Mouse (Mus musculus) heart, postnatal 14 days (tissue): ENCODE measurements around the gene Krtap19-4. TPM values are rescaled to one million over a fixed set of nuclear protein-coding genes. Genes with fewer than 3 reads are reported as not detected.

Source experiments
- DNase-seq, 2 experiments: peaks; one replicate each; pipeline ENCODE4 v3.0.0; 2021 to 2022
- intact Hi-C: fragments of 180-260 bp; cut with DNase I; formaldehyde crosslinking; loops from one replicate; pipeline ENCODE4 v1.15.1; 2025
- long read RNA-seq, 2 experiments: library from polyadenylated mRNA; stranded (forward); transcript quantifications; one replicate each; pipeline ENCODE4 v2.0.0; 2021
- total RNA-seq, 2 experiments: library from RNA; stranded (reverse); gene quantifications; 2 replicates each; pipeline ENCODE4 v1.2.3; 2021

Gene Krtap19-4
- total RNA-seq = not detected
- long read RNA-seq, experiment 1 = 0 reads
- long read RNA-seq, experiment 2 = 0 reads

DNA sequence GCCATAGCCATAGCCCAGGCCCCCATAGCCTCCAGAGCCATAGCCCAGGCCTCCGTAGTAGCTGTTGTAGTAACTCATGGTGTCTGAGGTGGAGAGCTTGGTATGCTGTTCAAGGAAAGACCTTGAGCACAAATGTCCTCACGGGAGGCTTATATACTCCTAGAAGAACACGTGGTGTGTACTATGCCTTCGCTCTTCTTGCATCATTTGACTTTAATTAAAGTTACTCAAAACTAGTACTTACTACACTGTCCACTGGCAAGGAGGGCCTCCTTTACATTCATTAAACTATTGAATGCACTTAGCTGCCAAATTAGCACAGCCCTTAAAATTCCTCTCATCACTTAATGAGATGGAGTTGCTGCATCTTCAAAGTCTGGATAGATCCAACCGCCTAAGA, at the start of gene Krtap19-4:
Gene Krtap19-4, minus strand, starts transcription at position 101 of the 400 bp plus-strand sequence.
- intact Hi-C loops = no loop called here
- DNase-seq = no peak

DNA sequence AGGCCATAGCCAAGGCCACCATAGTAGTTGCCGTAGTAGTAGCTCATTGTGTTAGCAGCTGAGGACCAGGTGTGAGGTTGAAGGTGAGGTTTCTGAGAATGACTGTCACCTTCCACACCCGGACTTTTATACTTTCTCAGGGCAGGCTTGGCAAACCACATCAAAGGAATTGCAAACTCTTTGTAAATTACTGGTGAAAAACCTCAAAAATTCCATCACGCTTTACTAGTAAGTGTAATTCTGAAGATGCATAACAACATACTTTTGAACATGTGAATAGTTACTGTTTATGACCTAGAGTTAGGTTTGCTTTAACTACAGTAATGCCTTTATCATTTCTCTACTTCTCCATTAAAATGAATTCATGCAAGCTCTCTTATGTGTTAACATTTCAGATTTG, 47.3 kb upstream of the Krtap19-4 start, which contains the start of gene Krtap19-9b:
Gene Krtap19-9b, minus strand, starts transcription at position 101 of the 400 bp plus-strand sequence.
- intact Hi-C loops = no loop called here

DNA sequence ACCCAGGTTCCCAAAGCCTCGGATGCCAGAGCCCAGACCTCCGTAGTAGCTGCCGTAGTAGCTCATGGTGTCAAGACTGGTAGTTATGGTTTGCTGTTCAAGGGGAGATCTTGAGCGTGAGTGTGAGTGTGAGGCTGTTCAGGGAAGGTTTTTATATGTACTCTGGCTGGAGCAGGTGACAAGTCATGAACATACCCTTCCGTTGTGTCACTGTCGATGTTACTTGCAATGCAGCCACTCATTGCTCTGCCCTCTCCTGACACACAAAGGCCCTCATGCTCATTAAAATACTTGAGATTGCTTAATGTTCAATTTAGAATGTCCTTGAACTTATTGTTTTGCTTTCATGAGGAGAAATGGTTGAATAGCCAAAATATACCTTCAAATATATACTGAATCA, 11.5 kb upstream of the Krtap19-4 start, which contains the start of gene Krtap19-5:
Gene Krtap19-5, minus strand, starts transcription at position 101 of the 400 bp plus-strand sequence.
- no peak for DNase-seq

More for the DNA sequence above, 47.3 kb upstream of the Krtap19-4 start, which contains the start of gene Krtap19-9b:
- DNase-seq = no peak

DNA sequence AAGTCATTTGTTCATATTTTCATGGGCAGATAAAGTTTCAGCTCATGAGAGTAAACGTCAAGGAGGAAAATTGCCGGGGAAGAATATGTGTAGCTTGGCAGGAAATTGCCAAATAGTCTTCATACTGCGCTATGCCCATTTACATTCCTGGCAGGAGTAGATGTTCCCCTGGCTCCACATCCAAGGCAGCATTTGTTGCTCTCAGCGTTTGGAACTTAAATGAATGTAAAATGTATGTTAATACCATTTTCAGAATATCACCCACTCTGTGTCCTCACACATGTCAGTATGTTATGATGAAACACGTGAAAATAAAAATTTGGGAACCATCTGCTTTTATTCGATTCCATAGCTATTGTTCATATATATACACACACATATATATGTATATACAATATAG, 2.0 kb upstream of the Krtap19-4 start:
- intact Hi-C loops = no loop called here
- no peak for DNase-seq

More for the DNA sequence above, 11.5 kb upstream of the Krtap19-4 start, which contains the start of gene Krtap19-5:
- intact Hi-C loops = no loop called here

DNA sequence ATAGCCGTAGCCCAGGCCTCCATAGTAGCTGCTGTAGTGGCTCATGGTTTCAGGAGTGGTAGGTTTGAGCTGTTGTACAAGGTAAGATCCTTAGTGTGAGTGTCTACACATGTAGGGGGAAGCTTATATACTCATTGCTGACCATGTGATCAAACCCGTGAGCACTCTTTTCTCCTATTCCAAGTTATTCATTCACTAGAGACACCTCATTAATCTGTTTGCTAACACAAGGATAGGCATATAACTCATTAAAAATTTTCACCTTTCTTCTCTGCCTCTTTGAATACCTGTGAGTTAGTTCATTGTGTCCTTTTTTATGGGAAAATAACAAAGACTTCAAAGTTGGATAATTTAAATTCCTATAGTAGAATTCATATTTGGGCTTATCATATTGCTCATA, 7.0 kb downstream of the Krtap19-4 start, which contains the start of gene Krtap19-3:
Gene Krtap19-3, minus strand, starts transcription at position 101 of the 400 bp plus-strand sequence.
- intact Hi-C loops = no loop called here

DNA sequence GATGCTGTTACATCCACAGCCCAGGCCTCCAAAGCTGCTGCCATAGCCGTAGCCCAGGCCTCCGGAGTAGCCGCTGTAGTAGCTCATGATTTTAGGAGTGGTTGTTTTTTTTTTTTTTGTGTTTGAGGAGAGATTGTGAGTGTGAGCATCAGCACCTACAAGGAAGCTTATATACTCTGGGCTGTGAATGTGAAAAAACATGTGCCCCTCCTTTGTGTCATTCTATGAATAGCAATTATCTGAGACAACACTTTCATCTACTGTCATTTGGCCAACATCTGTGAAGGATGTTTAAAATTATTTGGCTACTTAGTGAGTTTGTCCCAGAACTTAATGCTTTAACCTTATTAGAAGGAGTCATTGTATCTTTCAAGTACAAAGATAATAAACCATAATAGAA, 10.7 kb downstream of the Krtap19-4 start, which contains the start of gene Krtap19-2:
Gene Krtap19-2, minus strand, starts transcription at position 101 of the 400 bp plus-strand sequence.
- intact Hi-C loops = no loop called here
- no peak for DNase-seq

More for the DNA sequence above, 7.0 kb downstream of the Krtap19-4 start, which contains the start of gene Krtap19-3:
- DNase-seq = no peak

DNA sequence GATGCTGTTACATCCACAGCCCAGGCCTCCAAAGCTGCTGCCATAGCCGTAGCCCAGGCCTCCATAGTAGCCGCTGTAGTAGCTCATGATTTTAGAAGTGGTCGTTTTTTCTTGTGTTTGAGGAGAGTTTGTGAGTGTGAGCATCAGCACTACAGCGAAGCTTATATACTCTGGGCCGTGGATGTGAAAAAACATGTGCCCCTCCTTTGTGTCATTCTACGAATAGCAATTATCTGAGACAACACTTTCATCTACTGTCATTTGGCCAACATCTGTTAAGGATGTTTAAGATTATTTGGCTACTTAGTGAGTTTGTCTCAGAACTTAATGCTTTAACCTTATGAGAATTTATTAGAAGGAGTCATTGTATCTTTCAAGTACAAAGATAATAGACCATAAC, 15.6 kb downstream of the Krtap19-4 start, which contains the start of gene Krtap19-1:
Gene Krtap19-1, minus strand, starts transcription at position 101 of the 400 bp plus-strand sequence.
- no peak for DNase-seq
- intact Hi-C loops = no loop called here

DNA sequence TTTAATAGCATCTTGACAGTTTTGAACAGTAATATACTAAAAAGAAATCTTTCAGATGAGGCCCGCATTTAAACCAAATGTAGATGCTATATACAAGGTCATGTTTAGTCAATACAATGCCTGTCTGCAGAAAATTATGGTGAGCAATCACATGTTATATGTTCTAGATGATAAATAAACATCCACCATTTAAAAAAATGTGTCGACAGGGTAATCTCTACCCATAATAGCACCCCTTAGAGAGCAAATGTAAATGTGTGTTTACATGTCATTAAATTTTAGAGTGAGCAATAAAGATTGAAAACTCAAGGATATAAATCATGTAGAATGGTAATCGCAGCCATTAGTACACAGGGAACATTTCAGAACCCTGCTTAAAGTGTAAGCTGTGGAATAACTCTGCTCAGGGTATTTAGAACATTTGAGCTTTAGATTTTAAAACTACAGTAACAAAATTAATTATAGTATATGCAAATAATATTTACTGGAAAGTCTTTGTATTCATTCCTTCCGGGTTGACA, 19.9 kb downstream of the Krtap19-4 start:
- intact Hi-C loops = no loop called here

DNA sequence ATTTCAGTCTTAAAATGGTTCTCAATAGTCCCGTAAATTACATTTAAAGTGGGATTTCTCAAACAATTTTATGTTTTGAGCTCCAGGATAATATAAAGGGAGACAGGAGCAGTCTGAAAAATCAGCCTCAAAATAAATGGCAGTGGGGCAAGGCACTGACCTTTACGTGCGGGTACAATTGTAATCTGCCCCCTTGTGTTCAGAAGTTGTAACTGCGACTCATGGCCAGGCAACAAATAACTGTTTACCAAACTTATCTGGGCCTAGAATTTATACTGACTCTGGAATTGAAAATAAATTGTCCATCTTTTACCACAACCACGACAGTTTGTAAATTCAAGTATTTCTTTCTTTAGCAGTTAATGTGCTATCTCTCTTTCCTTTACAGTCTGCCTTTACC, 33.4 kb downstream of the Krtap19-4 start:
- intact Hi-C loops = no loop called here

More for the DNA sequence above, 19.9 kb downstream of the Krtap19-4 start:
- DNase-seq = no peak

DNA sequence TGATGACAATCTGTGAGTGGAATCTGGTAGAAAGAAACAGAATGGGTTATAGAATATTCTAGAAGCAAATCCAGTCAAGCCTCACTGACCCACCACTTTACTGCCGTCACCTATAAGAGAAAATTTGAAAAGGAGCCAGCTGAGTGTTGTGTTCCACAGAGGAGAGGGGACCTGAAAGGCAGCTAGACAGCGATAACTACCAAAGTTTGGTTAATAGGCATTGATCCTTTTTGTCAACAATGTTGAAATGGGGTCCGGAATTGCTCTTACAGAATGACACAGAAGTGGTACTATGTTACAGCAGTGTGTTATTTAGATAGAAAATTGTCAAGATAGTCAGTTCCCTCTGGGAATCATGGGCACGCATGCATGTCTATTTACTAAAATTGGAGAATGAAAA, 36.3 kb downstream of the Krtap19-4 start:
- intact Hi-C loops = no loop called here
- no peak for DNase-seq

More for the DNA sequence above, 33.4 kb downstream of the Krtap19-4 start:
- peak in 1 of 2 experiments; percentile 3 for DNase-seq

DNA sequence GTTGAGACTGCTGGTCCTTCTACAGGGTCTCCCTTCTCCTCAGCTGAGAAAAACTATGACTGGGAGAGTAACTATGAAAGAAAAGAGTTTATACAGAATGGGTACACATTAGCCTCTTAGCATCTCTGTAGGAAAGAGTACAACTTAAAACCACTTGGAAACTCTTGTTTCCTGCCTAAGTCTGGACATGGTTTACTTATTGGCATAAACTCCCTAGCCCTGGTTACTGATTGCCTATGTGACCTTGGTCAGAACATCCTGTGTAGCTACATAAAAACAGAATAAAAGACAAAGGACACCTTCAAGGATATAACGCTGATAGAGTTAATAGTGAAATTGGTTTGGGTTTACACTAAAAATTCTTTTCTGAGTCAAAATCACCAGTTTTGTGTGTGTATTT, 37.5 kb downstream of the Krtap19-4 start:
- intact Hi-C loops = no loop called here
- no peak for DNase-seq

Other genes with a start within 250 kb of the Krtap19-4 start
- gene Krtap26-1, start 237.3 kb downstream of the Krtap19-4 start, total RNA-seq = not detected
- not detected for gene Krtap27-1, start 213.4 kb downstream of the Krtap19-4 start, total RNA-seq
- not detected for gene 2310061N02Rik, start 177.1 kb downstream of the Krtap19-4 start, total RNA-seq
- gene Krtap13-1, start 156.2 kb downstream of the Krtap19-4 start, total RNA-seq = not detected
- not detected for gene Krtap13, start 133.5 kb downstream of the Krtap19-4 start, total RNA-seq
- not detected for gene 2310034C09Rik, start 126.2 kb downstream of the Krtap19-4 start, total RNA-seq
- gene 2310057N15Rik, start 110.9 kb downstream of the Krtap19-4 start, total RNA-seq = not detected
- gene Gm5965, start 107.2 kb downstream of the Krtap19-4 start, total RNA-seq = not detected
- gene Gm20741, start 72.9 kb downstream of the Krtap19-4 start, total RNA-seq = not detected
- not detected for gene Krtap15, start 64.9 kb downstream of the Krtap19-4 start, total RNA-seq
- gene Krtap14, start 58.9 kb downstream of the Krtap19-4 start, total RNA-seq = not detected
- gene Krtap19-1, start 15.7 kb downstream of the Krtap19-4 start, total RNA-seq = not detected
- gene Krtap19-2, start 10.8 kb downstream of the Krtap19-4 start, total RNA-seq = not detected
- gene Krtap19-3, start 7.1 kb downstream of the Krtap19-4 start, total RNA-seq = not detected
- not detected for gene Krtap19-5, start 11.4 kb upstream of the Krtap19-4 start, total RNA-seq
- not detected for gene Krtap19-9b, start 47.2 kb upstream of the Krtap19-4 start, total RNA-seq
- not detected for gene Krtap16-3, start 77.8 kb upstream of the Krtap19-4 start, total RNA-seq
- not detected for gene Krtap22-2, start 125.7 kb upstream of the Krtap19-4 start, total RNA-seq
- gene Gm10229, start 130.2 kb upstream of the Krtap19-4 start, total RNA-seq = not detected
- gene Krtap6-1, start 146.6 kb upstream of the Krtap19-4 start, total RNA-seq = not detected
- gene Gm10228, start 156.4 kb upstream of the Krtap19-4 start, total RNA-seq = not detected
- not detected for gene Krtap6-5, start 162.8 kb upstream of the Krtap19-4 start, total RNA-seq
- gene 1110025L11Rik, start 178.9 kb upstream of the Krtap19-4 start, total RNA-seq = not detected
- gene Krtap6-3, start 198.9 kb upstream of the Krtap19-4 start, total RNA-seq = not detected